Mouse (Mus musculus) hindbrain, embryonic 16.5 days (tissue): ENCODE data around the gene Dspp. TPM values are rescaled to one million over a fixed set of nuclear protein-coding genes. Genes with fewer than 3 reads are reported as not detected.

Experiments
- ATAC-seq: fragments of 200-750 bp; cut with Nextera tagmentation; 2 replicates; pipeline ENCODE4 v1.8.0; 2017; ENCODE audit warnings: moderate TSS enrichment, moderate library complexity
- H3K27ac ChIP-seq: fragments of 300-500 bp; sonication (generic); 2 replicates; pipeline ENCODE4 v1.5.1; 2014; ENCODE audit warnings: low read depth, mild to moderate bottlenecking, control low read depth, low read length, moderate library complexity
- H3K27me3 ChIP-seq: fragments of 300-500 bp; sonication (generic); replicated peaks from 2 replicates; pipeline ENCODE4 v1.6.1; 2014; ENCODE audit warnings: low read length; ENCODE audit not compliant: control insufficient read depth, insufficient read depth
- H3K36me3 ChIP-seq: fragments of 300-500 bp; sonication (generic); 2 replicates; pipeline ENCODE4 v1.6.1; 2014; ENCODE audit warnings: mild to moderate bottlenecking, low read length, moderate library complexity, mixed read lengths; ENCODE audit not compliant: control insufficient read depth, insufficient read depth
- H3K4me1 ChIP-seq: fragments of 300-500 bp; sonication (generic); 2 replicates; pipeline ENCODE4 v1.6.1; 2014; ENCODE audit warnings: low read depth, low read length; ENCODE audit not compliant: control insufficient read depth, insufficient read depth
- H3K4me2 ChIP-seq: fragments of 300-500 bp; sonication (generic); 2 replicates; pipeline ENCODE4 v1.6.1; 2014; ENCODE audit warnings: mild to moderate bottlenecking, low read length, control low read depth, moderate library complexity
- H3K4me3 ChIP-seq: fragments of 300-500 bp; sonication (generic); 2 replicates; pipeline ENCODE4 v1.5.1; 2014; ENCODE audit warnings: mild to moderate bottlenecking, low read length, control low read depth, moderate library complexity
- H3K9ac ChIP-seq: fragments of 300-500 bp; sonication (generic); 2 replicates; pipeline ENCODE4 v1.6.1; 2014; ENCODE audit warnings: low read depth, mild to moderate bottlenecking, control low read depth, low read length, moderate library complexity
- H3K9me3 ChIP-seq: fragments of 300-500 bp; sonication (generic); 2 replicates; pipeline ENCODE4 v1.6.1; 2014; ENCODE audit warnings: mild to moderate bottlenecking, low read length, moderate library complexity; ENCODE audit not compliant: control insufficient read depth
- WGBS: fragments of 180-500 bp; shearing (Covaris S2); extraction: QIAGEN DNeasy Blood & Tissue Kit; methylation state at CpG from one replicate; pipeline ENCODE4 v1.1.7; 2014; 5-methylcytosine and 5-hydroxymethylcytosine counted together
- polyA plus RNA-seq: library from polyadenylated mRNA; unstranded; fragments of >200 nt; fragmentation: Nextera tagmentation; extraction: Ambion mirVana; gene quantifications from 2 replicates; pipeline ENCODE4 v1.2.1, GENCODE M21; 2015

The Dspp gene
- polyA plus RNA-seq, result not detected in 2 replicates

- 89% methylated on average over 7 of the region's 7 CpGs for WGBS
- H3K4me2 ChIP-seq, result no peak within 1 kb of the TSS
- H3K9ac ChIP-seq, result no peak within 1 kb of the TSS
Observed at GRCm38 (mm10) chr5:104170412-104170811, at the start of gene Dspp. Gene Dspp (plus strand): TSS chr5:104170712.

DNA sequence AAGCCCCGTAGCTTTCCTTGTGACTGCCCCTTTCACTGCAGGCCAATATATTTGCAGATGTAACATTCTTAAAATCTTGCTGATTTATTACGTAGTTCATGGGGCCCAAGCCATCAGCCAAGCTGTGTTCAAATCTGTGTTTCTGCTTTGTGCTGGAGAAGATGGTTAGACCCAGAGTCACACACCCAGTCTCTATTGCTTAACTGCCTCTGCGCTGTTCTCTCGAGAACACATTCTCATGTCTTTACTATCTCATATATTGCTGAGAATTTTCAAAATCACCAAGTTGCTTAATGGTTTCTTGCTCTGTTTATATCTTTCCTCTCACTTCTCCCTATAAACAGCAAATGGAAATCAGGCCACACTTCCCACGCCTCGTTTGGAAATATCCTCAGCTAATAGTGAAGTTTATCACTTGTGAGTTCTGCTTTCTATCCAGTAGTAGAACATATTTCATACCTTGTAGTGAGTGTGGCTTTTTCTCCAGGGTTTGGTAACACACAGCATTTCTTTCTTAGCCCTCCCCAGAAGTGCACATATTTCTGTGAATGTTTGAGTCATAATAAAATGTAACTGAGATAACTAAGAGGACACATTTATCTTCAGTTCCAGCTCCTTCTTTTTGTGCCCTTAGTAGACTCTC, 46.4 kb upstream of the Dspp start:
- H3K9ac ChIP-seq, result no peak overlapping the region
- no peak for ATAC-seq
- 81% methylated on average over 6 of the region's 6 CpGs for WGBS

More at GRCm38 (mm10) chr5:104170412-104170811, at the start of gene Dspp:
- no peak for ATAC-seq
- H3K4me3 ChIP-seq, result no peak within 1 kb of the TSS
- H3K4me1 ChIP-seq, result no peaks in the 10 kb centered on the region
- H3K36me3 ChIP-seq, result no peaks in the 10 kb centered on the region
- H3K27ac ChIP-seq, result no peak within 1 kb of the TSS
- H3K27me3 ChIP-seq, result no peaks in the 10 kb centered on the region
- no peaks in the 10 kb centered on the region for H3K9me3 ChIP-seq

GRCm38 (mm10) chr5:104126561-104127320, 43.8 kb upstream of the Dspp start:
- Histone ChIP-seq H3K9me3 (no peaks in the 10 kb centered on the region), H3K27ac (no peak overlapping the region), H3K4me2 (no peak overlapping the region), H3K4me3 (no peak overlapping the region), H3K27me3 (no peaks in the 10 kb centered on the region), H3K9ac (no peak overlapping the region), H3K36me3 (no peaks in the 10 kb centered on the region), H3K4me1 (no peaks in the 10 kb centered on the region)
- ATAC-seq, result no peak
- 81% methylated on average over 12 of the region's 12 CpGs for WGBS

More for the DNA sequence above, 46.4 kb upstream of the Dspp start:
- no peak overlapping the region for H3K4me3 ChIP-seq
- H3K36me3 ChIP-seq, result no peaks in the 10 kb centered on the region
- no peak overlapping the region for H3K4me2 ChIP-seq
- H3K9me3 ChIP-seq, result no peaks in the 10 kb centered on the region
- no peaks in the 10 kb centered on the region for H3K4me1 ChIP-seq
- no peaks in the 10 kb centered on the region; the same call in 1 of the 2 replicates for H3K27me3 ChIP-seq
- no peak overlapping the region for H3K27ac ChIP-seq

GRCm38 (mm10) chr5:104127351-104127750, 43.2 kb upstream of the Dspp start:
- Histone ChIP-seq H3K9me3 (no peaks in the 10 kb centered on the region), H3K4me2 (no peak overlapping the region), H3K27ac (no peak overlapping the region), H3K27me3 (no peaks in the 10 kb centered on the region), H3K36me3 (no peaks in the 10 kb centered on the region), H3K4me3 (no peak overlapping the region), H3K4me1 (no peaks in the 10 kb centered on the region), H3K9ac (no peak overlapping the region)
- no peak for ATAC-seq
- WGBS, result 76% methylated on average over 1 of the region's 1 CpGs

DNA sequence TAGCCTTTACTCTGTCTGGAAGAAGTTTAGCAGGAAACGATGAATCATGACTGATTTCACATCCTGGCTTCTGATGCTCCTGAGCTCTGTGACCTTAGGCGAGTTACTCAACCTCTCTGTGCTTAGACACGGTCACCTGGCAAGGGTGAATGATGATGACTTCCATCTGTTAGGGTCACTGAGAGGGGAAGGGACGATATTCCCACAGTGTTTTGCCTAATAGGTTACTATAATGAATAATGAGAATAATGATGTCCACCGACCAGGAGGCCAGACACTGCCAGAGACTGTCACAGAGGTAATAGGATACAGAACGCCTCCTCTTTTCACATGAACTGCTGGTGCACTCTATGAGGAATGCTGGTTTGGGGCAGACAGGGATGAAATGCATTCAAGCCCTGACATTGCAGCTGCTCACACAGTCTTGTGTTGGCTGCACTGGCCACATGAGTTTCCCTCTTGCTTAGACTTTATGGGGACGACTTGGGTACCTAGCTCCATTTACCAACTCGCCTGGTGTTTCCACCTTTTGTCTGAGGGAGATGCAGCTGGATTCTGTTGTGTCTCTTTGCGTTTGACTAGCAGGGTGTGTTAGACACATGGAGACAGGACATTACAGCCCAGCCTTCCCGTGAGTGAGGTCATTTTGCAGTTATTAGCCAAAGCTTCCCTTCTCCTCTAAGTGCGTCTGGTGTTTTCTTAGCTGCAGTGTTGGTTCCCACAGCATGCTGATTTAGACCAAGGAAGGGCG, 42.1 kb upstream of the Dspp start:
- no peaks in the 10 kb centered on the region for H3K9me3 ChIP-seq
- 65% methylated on average over 12 of the region's 12 CpGs for WGBS
- no peaks in the 10 kb centered on the region for H3K36me3 ChIP-seq
- H3K27ac ChIP-seq, result no peak overlapping the region; the same call in 1 of the 2 replicates
- no peaks in the 10 kb centered on the region for H3K4me1 ChIP-seq
- no peak for ATAC-seq
- no peaks in the 10 kb centered on the region for H3K27me3 ChIP-seq
- no peak overlapping the region for H3K4me3 ChIP-seq
- no peak overlapping the region for H3K9ac ChIP-seq
- H3K4me2 ChIP-seq, result no peak overlapping the region

DNA sequence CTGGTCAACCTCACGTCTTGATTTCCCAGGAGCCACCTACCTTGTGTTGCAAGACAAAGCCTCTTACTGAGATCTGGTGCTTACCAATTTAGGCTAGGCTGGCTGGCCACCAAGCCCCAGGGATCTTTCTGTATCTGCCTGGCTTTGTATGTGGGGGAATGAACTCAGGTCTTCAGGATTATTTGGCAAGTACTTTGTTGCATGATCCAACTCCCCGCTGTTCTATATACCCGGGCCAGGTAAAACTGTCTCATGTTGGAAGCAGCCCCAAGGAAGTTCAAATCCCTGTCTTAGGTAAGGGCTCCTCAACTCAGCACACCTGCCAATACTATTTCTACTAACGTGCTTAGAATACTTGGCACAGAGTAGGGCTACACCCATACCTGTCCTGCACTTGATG, 39.6 kb upstream of the Dspp start:
- Histone ChIP-seq H3K4me3 (no peak overlapping the region), H3K27ac (no peak overlapping the region), H3K4me1 (no peaks in the 10 kb centered on the region), H3K27me3 (no peaks in the 10 kb centered on the region), H3K9me3 (no peaks in the 10 kb centered on the region), H3K9ac (no peak overlapping the region), H3K4me2 (no peak overlapping the region), H3K36me3 (no peaks in the 10 kb centered on the region)
- 0 out of 2 replicates have a peak, but pooled peaks have one; percentile 17 for ATAC-seq
- 91% methylated on average over 4 of the region's 4 CpGs for WGBS

DNA sequence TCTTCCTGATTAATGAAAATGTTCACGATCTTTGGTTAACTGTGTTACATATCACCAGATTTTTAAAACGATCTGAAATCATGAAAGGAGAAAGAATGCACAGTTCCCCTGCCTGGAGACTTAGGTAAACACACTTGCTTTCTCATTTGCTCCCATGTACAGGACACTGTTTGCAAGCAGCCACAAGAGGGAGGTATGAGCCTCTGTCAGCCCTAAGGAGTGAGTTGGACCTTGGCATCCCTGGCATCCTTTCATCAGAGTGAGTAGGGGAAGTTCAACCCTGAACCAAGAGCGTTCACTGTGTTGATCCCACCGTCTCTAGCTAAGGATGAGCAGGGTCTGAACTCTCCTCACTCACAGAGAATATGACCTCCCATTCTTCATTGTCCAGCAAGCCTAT, 39.0 kb upstream of the Dspp start:
- Histone ChIP-seq H3K4me1 (no peaks in the 10 kb centered on the region), H3K36me3 (no peaks in the 10 kb centered on the region), H3K27me3 (no peaks in the 10 kb centered on the region), H3K9ac (no peak overlapping the region), H3K4me3 (no peak overlapping the region), H3K27ac (no peak overlapping the region), H3K4me2 (no peak overlapping the region), H3K9me3 (no peaks in the 10 kb centered on the region)
- no peak for ATAC-seq
- 70% methylated on average over 4 of the region's 4 CpGs for WGBS

GRCm38 (mm10) chr5:104133752-104134151, 36.8 kb upstream of the Dspp start:
- Histone ChIP-seq H3K36me3 (no peaks in the 10 kb centered on the region), H3K27me3 (no peaks in the 10 kb centered on the region), H3K4me3 (no peak overlapping the region), H3K4me2 (no peak overlapping the region), H3K9me3 (no peaks in the 10 kb centered on the region), H3K9ac (no peak overlapping the region), H3K27ac (no peak overlapping the region), H3K4me1 (no peaks in the 10 kb centered on the region)
- 80% methylated on average over 4 of the region's 4 CpGs for WGBS
- no peak for ATAC-seq
